Mouse (Mus musculus) embryonic facial prominence, embryonic 12.5 days (tissue): ENCODE results near the gene Ran. TPM values are rescaled to one million over a fixed set of nuclear protein-coding genes. Genes with fewer than 3 reads are reported as not detected.
"Not testable (repeated sequence)": the region's sequence is repeated elsewhere in the genome, so short reads cannot be mapped to it uniquely, and the experiment has no call there.

Experiments used
- ATAC-seq: fragments of 200-750 bp; cut with Nextera tagmentation; 2 replicates; pipeline ENCODE4 v1.8.0; 2017; ENCODE audit not compliant: insufficient number of reproducible peaks, insufficient read depth, low FRiP score, low TSS enrichment
- H3K27ac ChIP-seq: fragments of 300-500 bp; sonication (generic); 2 replicates; pipeline ENCODE4 v1.5.1; 2016; ENCODE audit warnings: mild to moderate bottlenecking
- H3K27me3 ChIP-seq: fragments of 300-500 bp; sonication (generic); 2 replicates; pipeline ENCODE4 v1.6.1; 2016; ENCODE audit warnings: mild to moderate bottlenecking, moderate library complexity
- H3K36me3 ChIP-seq: fragments of 300-500 bp; sonication (generic); 2 replicates; pipeline ENCODE4 v1.6.1; 2016; ENCODE audit warnings: mild to moderate bottlenecking
- H3K4me1 ChIP-seq: fragments of 300-500 bp; sonication (generic); 2 replicates; pipeline ENCODE4 v1.6.1; 2016
- H3K4me2 ChIP-seq: fragments of 300-500 bp; sonication (generic); replicated peaks from 2 replicates; pipeline ENCODE4 v1.6.1; 2016; ENCODE audit warnings: mild to moderate bottlenecking, moderate library complexity
- H3K4me3 ChIP-seq: fragments of 300-500 bp; sonication (generic); 2 replicates; pipeline ENCODE4 v1.5.1; 2016; ENCODE audit warnings: mild to moderate bottlenecking
- H3K9ac ChIP-seq: fragments of 300-500 bp; sonication (generic); 2 replicates; pipeline ENCODE4 v1.6.1; 2016; ENCODE audit warnings: mild to moderate bottlenecking, moderate library complexity
- H3K9me3 ChIP-seq: fragments of 300-500 bp; sonication (generic); 2 replicates; pipeline ENCODE4 v1.6.1; 2016; ENCODE audit warnings: mild to moderate bottlenecking, moderate library complexity
- WGBS: fragments of 180-500 bp; shearing (Covaris S2); methylation state at CpG from one replicate; pipeline ENCODE4 v1.1.7; 2016; 5-methylcytosine and 5-hydroxymethylcytosine counted together
- polyA plus RNA-seq: library from polyadenylated mRNA; unstranded; fragments of >200 nt; fragmentation: Nextera tagmentation; extraction: Ambion mirVana; gene quantifications from 2 replicates; pipeline ENCODE4 v1.2.1, GENCODE M21; 2016

The Ran gene
- 630 and 652 TPM in 2 replicates for polyA plus RNA-seq

DNA sequence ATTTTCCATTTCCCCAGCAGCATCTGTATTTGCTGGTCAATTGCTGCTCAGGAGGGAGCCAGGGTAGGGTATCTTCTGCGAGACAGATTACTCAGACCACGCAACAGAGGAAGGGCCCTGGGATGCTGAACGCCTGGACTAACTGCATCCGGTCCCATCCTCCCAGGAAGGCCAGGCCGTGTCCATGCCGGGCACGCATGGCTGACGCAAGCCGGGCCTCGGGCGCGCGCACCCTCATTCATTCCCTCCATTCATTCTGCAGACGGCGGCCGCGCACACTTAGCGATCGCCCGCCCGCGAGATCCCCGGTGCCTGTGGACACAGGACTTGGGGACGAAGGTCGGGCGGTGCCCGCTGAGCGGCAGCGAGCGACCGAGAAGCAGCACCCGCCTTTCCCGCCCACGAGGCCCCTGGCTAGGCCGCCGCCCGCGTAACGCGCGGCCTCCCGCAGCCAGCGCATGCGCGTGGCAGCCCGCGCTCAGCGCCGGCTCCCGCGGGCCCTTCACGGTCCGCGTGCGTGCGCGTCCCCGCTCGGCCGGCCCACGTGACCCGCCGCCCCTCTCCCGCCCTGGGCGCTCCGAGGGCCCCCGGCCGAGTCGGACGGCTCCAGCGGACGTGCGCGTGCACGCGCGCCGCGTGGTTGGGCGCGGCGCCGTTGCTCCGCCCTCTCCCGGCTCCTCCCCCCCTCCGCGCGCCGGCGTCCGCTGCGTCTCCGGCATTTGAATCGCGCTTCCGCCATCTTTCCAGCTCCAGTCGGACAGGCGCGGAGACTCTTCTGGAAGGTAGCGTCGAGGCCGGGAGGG is at the start of gene Ran:
Gene Ran, plus strand, starts transcription at position 573 of the 803 bp plus-strand sequence.
- Histone ChIP-seq H3K4me2 (peak within 1 kb of the TSS; percentile 72), H3K27ac (peak within 1 kb of the TSS; percentile 99), H3K27me3 (no peaks in the 10 kb centered on the region), H3K9me3 (no peaks in the 10 kb centered on the region), H3K9ac (peak within 1 kb of the TSS; percentile 99), H3K4me1 (peaks cover 5% of the 10 kb centered on the region), H3K4me3 (peak within 1 kb of the TSS; percentile 98), H3K36me3 (peaks cover 12% of the 10 kb centered on the region)
- under 1% methylated on average over 96 of the region's 102 CpGs for WGBS
- peak; percentile 87 for ATAC-seq

DNA sequence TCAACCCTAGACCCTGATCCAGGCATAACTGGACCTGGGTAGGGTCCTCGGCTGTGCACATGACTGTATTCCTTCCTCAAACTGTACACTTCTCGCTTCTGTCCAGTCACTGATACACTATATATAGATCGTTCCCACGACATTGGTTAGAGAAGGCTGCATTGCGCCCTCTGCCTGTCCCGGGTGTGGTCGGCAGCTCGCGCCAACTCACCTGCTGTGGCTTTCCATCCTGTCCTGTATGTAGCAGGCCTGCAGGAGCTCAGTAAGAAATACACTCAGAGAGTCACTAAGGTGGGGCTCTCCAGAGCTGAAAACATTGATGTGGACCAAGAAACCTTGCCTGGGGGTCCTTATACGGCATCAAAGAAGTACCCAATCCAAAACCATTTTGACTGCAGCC is 49.0 kb upstream of the Ran start:
- Histone ChIP-seq H3K9me3 (peaks cover 7% of the 10 kb centered on the region; the same call in 1 of the 2 replicates), H3K4me3 (no peak overlapping the region), H3K36me3 (no peaks in the 10 kb centered on the region), H3K27ac (no peak overlapping the region), H3K27me3 (no peaks in the 10 kb centered on the region), H3K4me2 (peak overlapping the region; percentile 16; the same call in 1 of the 2 replicates), H3K4me1 (no peaks in the 10 kb centered on the region), H3K9ac (no peak overlapping the region)
- WGBS: 67% methylated on average over 10 of the region's 10 CpGs
- ATAC-seq: no peak

DNA sequence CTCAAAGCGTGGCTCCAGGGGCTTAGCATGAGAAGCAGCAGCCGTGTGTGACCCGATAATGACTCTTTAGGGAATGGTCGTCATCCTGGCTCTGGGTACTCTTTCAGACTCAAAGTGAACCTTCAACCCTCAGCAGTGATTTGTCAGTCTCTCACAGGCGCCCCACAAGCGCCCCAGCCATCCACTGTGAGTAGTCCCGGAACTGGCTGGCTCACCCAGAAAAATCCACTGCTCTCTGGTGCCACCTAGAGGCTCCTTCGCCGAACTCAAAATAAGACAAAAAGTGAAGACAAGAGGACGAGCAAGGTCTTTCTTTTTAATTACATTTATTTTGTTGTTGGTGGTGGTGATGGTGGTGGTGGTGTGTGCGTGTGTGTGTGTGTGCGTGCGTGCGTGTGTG is 48.6 kb upstream of the Ran start:
- Histone ChIP-seq H3K9ac (no peak overlapping the region), H3K4me1 (no peaks in the 10 kb centered on the region), H3K27me3 (no peaks in the 10 kb centered on the region), H3K4me3 (no peak overlapping the region), H3K36me3 (no peaks in the 10 kb centered on the region), H3K9me3 (peaks cover 7% of the 10 kb centered on the region; the same call in 1 of the 2 replicates), H3K27ac (no peak overlapping the region), H3K4me2 (peak overlapping the region; percentile 16; the same call in 1 of the 2 replicates)
- no peak for ATAC-seq
- WGBS: 22% methylated on average over 14 of the region's 14 CpGs

DNA sequence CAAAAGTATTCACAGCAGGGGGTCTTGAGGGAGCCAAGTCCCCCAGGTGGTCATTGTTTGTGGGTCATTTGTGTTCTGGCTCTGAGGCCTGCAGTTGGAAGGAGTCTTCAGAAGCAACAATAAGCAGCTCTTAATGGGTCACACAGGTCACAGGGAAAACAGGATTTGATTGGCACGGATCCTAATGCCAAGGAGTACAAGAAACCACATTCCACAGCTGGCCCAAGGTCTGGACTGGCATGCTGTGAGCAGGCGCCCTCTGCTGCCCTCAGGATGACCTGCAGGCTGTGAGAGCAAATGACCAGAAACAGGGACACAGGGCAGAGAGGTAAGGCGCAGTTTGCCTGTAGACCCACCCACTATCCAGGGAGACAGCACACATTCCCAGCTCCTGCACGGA is 43.6 kb upstream of the Ran start:
- Histone ChIP-seq H3K4me3 (no peak overlapping the region), H3K27me3 (no peaks in the 10 kb centered on the region), H3K4me1 (no peaks in the 10 kb centered on the region), H3K36me3 (no peaks in the 10 kb centered on the region), H3K4me2 (no peak overlapping the region), H3K9ac (no peak overlapping the region), H3K9me3 (no peaks in the 10 kb centered on the region), H3K27ac (no peak overlapping the region)
- 21% methylated on average over 4 of the region's 4 CpGs for WGBS
- ATAC-seq: no peak

DNA sequence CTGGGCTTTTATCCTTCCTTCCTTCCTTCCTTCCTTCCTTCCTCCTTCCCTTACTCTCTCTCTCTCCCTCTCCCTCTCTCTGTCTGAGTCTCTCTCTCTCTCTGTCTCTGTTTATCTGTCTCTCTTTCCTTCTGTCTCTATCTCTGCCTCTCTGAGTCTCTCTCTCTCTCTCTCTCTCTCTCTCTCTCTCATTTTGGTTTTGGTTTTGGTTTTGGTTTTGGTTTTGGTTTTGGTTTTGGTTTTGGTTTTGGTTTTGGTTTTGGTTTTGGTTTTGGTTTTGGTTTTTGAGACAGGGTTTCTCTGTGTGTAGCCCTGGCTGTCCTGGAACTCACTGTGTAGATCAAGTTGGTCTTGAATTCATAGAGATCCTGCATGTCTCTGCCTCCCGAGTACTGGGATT is 42.4 kb upstream of the Ran start:
- not testable (repeated sequence) for H3K36me3 ChIP-seq, H3K4me2 ChIP-seq, H3K4me3 ChIP-seq, H3K4me1 ChIP-seq, ATAC-seq, H3K9me3 ChIP-seq, H3K27ac ChIP-seq, H3K9ac ChIP-seq, H3K27me3 ChIP-seq
- 77% methylated on average over 1 of the region's 1 CpGs for whole genome bisulfite sequencing

DNA sequence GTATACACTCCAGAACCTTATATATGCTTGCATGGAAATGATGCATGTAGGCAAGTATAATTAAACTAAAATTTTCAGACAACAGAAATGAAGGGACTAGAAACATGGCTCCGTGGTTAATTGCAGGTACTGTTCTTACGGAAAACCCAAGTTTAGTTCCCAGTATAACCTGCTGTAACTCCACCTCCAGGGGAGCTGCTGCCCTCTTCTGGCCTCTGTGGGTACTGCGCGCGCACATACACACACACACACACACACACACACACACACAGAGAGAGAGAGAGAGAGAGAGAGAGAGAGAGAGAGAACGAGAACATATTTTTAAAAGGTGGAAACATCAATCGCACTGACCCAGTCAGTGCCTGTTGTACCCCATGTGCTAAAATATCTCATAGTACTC is 40.9 kb upstream of the Ran start:
- ATAC-seq: no peak
- Histone ChIP-seq H3K4me3 (no peak overlapping the region), H3K27ac (no peak overlapping the region), H3K4me1 (no peaks in the 10 kb centered on the region), H3K9ac (no peak overlapping the region), H3K9me3 (no peaks in the 10 kb centered on the region), H3K36me3 (no peaks in the 10 kb centered on the region), H3K27me3 (no peaks in the 10 kb centered on the region), H3K4me2 (no peak overlapping the region)
- 95% methylated on average over 7 of the region's 7 CpGs for WGBS

DNA sequence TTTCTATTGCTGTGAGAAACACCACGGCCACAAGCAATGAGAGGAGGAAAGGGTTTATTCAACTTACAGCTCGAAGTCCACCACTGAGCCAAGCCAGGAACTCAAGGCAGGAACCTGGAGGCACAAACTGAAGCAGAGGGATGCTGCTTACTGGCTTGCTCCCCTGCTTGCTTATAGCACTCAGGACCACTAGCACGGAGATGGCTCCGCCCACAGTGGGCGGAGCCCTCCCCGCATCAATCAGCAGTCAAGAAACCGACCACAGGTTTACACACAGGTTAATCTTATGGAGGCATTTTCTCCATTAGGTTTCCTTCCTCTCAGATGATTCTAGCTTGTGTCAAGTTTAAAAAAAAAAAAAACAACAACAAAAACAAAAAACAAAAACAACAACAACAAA is 39.0 kb upstream of the Ran start:
- Histone ChIP-seq H3K27me3 (no peaks in the 10 kb centered on the region), H3K4me2 (no peak overlapping the region), H3K4me1 (no peaks in the 10 kb centered on the region), H3K9me3 (no peaks in the 10 kb centered on the region), H3K4me3 (no peak overlapping the region), H3K36me3 (peaks cover 12% of the 10 kb centered on the region), H3K27ac (no peak overlapping the region), H3K9ac (no peak overlapping the region)
- WGBS: 73% methylated on average over 7 of the region's 7 CpGs
- ATAC-seq: no peak

DNA sequence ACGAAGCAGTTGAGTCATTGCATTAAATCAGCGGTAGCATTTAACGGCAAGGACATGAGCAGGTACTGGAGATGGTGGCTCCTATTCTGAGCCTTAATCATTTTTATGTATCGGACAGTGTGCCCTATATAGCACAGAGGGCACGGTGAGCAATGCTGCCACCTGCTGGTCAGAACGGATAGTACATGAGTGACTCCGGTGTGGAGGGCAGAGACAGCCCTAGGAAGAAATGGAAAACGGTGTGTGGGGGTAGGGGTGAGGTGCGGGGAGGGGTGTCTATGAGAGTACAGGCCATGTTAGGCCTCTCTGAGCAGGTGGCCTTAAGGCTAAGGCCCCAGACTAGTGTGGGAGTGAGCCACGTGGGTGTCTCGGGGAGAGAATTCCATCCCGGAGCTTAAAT is 38.3 kb upstream of the Ran start:
- no peaks in the 10 kb centered on the region for H3K27me3 ChIP-seq
- no peak overlapping the region for H3K27ac ChIP-seq
- no peaks in the 10 kb centered on the region for H3K9me3 ChIP-seq
- H3K9ac ChIP-seq: no peak overlapping the region
- 26% methylated on average over 12 of the region's 12 CpGs for WGBS
- no peaks in the 10 kb centered on the region for H3K4me1 ChIP-seq
- ATAC-seq: peak; percentile 71; the same call in 1 of the 2 replicates
- no peak overlapping the region for H3K4me3 ChIP-seq
- H3K36me3 ChIP-seq: peaks cover 15% of the 10 kb centered on the region
- H3K4me2 ChIP-seq: no peak overlapping the region

DNA sequence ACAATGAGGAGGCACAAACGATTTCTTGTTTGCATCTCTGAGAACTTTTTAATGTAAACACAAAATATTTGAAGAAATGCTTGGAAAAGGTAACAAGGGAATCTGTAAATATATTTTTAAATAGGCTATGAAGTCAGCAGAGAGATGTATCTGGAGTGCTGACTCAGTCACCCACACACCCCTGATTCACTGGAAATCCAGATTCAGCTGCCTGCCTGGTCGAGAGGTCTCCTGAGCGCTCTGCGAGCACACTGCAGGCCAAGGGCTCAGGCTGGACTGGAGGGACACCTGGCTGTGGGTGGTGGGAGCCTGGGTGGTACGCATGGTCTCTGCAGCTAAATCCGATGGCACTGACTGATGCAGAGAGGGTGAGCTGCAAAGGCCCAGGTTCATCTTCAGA is 35.3 kb upstream of the Ran start:
- Histone ChIP-seq H3K9me3 (no peaks in the 10 kb centered on the region), H3K36me3 (peaks cover 15% of the 10 kb centered on the region), H3K9ac (no peak overlapping the region), H3K27me3 (no peaks in the 10 kb centered on the region), H3K27ac (no peak overlapping the region), H3K4me3 (no peak overlapping the region), H3K4me2 (no peak overlapping the region), H3K4me1 (no peaks in the 10 kb centered on the region)
- 90% methylated on average over 6 of the region's 6 CpGs for WGBS
- no peak for ATAC-seq

DNA sequence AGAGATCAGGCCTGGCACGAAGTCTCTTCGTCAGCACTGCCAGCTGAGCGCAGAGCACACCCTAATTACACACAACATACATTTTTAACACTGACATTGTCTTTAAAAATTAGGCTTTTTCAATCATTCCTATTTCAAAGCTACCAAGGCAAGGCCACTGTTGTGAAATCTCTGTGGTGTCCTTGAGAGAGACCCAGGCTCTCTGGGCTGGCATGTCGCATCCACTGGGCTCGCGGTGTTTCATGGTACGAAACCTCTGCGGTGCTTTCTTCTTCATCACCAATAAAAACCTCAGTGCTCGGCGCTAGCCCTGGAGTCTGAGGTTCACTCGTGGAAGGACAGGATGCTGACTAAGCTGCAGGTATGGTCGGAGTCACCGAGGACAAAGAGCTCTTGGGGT is 33.9 kb upstream of the Ran start:
- no peak overlapping the region for H3K4me2 ChIP-seq
- no peak for ATAC-seq
- no peaks in the 10 kb centered on the region for H3K9me3 ChIP-seq
- no peaks in the 10 kb centered on the region for H3K4me1 ChIP-seq
- no peak overlapping the region for H3K9ac ChIP-seq
- H3K4me3 ChIP-seq: no peak overlapping the region
- H3K36me3 ChIP-seq: peaks cover 16% of the 10 kb centered on the region
- no peaks in the 10 kb centered on the region for H3K27me3 ChIP-seq
- WGBS: 95% methylated on average over 13 of the region's 13 CpGs
- H3K27ac ChIP-seq: no peak overlapping the region

DNA sequence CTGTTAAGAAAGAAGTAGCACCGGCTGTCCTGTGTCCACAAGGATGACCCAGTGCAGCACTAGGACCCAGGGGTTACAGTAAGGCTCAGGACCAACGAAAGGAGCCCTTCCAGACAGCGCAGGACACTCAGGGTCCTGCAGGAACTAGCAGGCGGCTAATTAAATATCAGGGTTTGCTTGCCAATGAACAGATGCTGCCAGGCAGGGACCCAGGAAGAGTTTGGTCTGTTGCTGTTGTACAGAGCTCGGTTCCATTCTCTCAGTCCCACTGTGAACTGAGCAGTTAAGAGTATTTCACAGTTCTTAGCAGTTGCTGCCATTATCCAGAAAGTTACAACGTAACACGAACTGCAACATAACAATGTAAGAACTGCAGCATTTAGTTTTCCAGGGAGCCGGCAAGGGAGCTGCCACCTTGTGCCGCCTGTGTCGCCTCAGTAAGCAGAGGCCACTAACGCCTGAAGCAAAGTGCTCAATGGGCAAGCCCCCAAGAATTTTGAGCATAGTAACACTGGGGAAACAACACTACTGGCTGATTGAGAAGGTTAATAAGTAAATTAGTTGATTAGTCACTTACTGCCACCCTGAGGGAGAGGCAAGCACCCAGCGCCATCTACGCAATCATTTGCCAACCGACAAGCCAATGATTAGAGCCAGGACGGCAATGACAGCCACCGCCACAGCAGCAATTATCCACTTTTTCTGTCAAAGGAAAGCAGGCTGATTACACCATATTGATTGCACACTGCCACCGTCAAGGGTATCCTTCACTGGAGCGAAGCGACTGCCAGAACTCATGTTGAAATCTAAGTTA is 32.5 kb upstream of the Ran start:
- WGBS: 63% methylated on average over 19 of the region's 19 CpGs
- Histone ChIP-seq H3K9ac (no peak overlapping the region), H3K4me2 (no peak overlapping the region), H3K4me3 (no peak overlapping the region), H3K4me1 (no peaks in the 10 kb centered on the region), H3K27ac (no peak overlapping the region), H3K27me3 (no peaks in the 10 kb centered on the region), H3K36me3 (peaks cover 30% of the 10 kb centered on the region), H3K9me3 (no peaks in the 10 kb centered on the region)
- ATAC-seq: no peak
